Mouse (Mus musculus) cerebellum, adult 2 months (tissue): ENCODE data around the gene Asic4.

Source experiments
- CTCF ChIP-seq: fragments of 200-500 bp; IDR thresholded peaks from 2 replicates; pipeline ENCODE4 v1.5.1; 2011; ENCODE audit warnings: low read depth, mild to moderate bottlenecking, control low read depth, low read length, moderate library complexity, borderline replicate concordance; ENCODE audit not compliant: insufficient read depth
- POLR2A ChIP-seq: fragments of 200-500 bp; IDR thresholded peaks from 2 replicates; pipeline ENCODE4 v1.6.1; 2011; ENCODE audit warnings: low read length, control low read depth, borderline replicate concordance; ENCODE audit not compliant: insufficient read depth

- TF ChIP-seq CTCF: no peak
- no peak for TF ChIP-seq POLR2A
Observed at GRCm38 (mm10) chr1:75412196-75412595, 38.0 kb upstream of the Asic4 start.
